Mouse (Mus musculus) MEL (cell line): ENCODE results near the gene Ubb. TPM values are rescaled to one million over a fixed set of nuclear protein-coding genes. Genes with fewer than 3 reads are reported as not detected.

Experiments
- DNase-seq: peaks from one replicate; pipeline ENCODE4 v3.0.0; 2011; ENCODE audit warnings: low read depth, low spot score
- H3K27ac ChIP-seq: 2 replicates; pipeline ENCODE4 v1.5.1; 2012; ENCODE audit warnings: low read depth, mild to moderate bottlenecking, control low read depth, low read length, moderate library complexity; ENCODE audit not compliant: control insufficient read depth
- H3K27me3 ChIP-seq, 2 experiments: fragments of 150-350 bp in 1 of 2; sonication (generic) in 1 of 2; 2 replicates each; pipeline ENCODE4 v1.6.1; 2012; ENCODE audit warnings: low read length in 2 of 2, mild to moderate bottlenecking in 2 of 2, improper control_type of control experiment in 1 of 2, moderate library complexity in 1 of 2; ENCODE audit not compliant: insufficient read depth in 2 of 2, control insufficient read depth in 1 of 2
- H3K36me3 ChIP-seq, 2 experiments: 2 replicates each; pipeline ENCODE4 v1.6.1; 2012 to 2014; ENCODE audit warnings: low read length in 2 of 2, improper control_type of control experiment in 1 of 2, inconsistent platforms in 1 of 2, mild to moderate bottlenecking in 1 of 2; ENCODE audit not compliant: insufficient read depth in 2 of 2, control insufficient read depth in 1 of 2
- H3K4me1 ChIP-seq, 2 experiments: fragments of 150-350 bp in 1 of 2; sonication (generic) in 1 of 2; 2 replicates each; pipeline ENCODE4 v1.6.1; 2012; ENCODE audit warnings: low read length in 2 of 2, improper control_type of control experiment in 1 of 2, mild to moderate bottlenecking in 1 of 2; ENCODE audit not compliant: insufficient read depth in 2 of 2, control insufficient read depth in 1 of 2
- H3K4me3 ChIP-seq, 2 experiments: fragments of 150-350 bp in 1 of 2; sonication (generic) in 1 of 2; 2 replicates each; pipeline ENCODE4 v1.5.1; 2012; ENCODE audit warnings: low read depth in 2 of 2, low read length in 2 of 2, mild to moderate bottlenecking in 2 of 2, moderate library complexity in 2 of 2, control low read depth in 1 of 2, improper control_type of control experiment in 1 of 2; ENCODE audit not compliant: control insufficient read depth in 1 of 2, insufficient read depth in 1 of 2
- H3K79me2 ChIP-seq: 2 replicates; pipeline ENCODE4 v1.6.1; 2012; ENCODE audit warnings: mild to moderate bottlenecking, low read length, moderate library complexity; ENCODE audit not compliant: control insufficient read depth, poor library complexity, insufficient read depth
- H3K9ac ChIP-seq: 2 replicates; pipeline ENCODE4 v1.6.1; 2012; ENCODE audit warnings: low read depth, mild to moderate bottlenecking, control low read depth, low read length, moderate library complexity; ENCODE audit not compliant: control insufficient read depth, poor library complexity, severe bottlenecking
- H3K9me3 ChIP-seq: fragments of 150-350 bp; sonication (generic); replicated peaks from 2 replicates; pipeline ENCODE4 v1.6.1; 2012; ENCODE audit warnings: mild to moderate bottlenecking, low read length, improper control_type of control experiment, moderate library complexity; ENCODE audit not compliant: insufficient read depth
- BHLHE40 ChIP-seq: IDR thresholded peaks from 2 replicates; pipeline ENCODE4 v1.6.1; 2012; ENCODE audit warnings: low read depth, mild to moderate bottlenecking, inconsistent platforms, low read length, improper control_type of control experiment, borderline replicate concordance
- CHD1 ChIP-seq: IDR thresholded peaks from 2 replicates; pipeline ENCODE4 v1.6.1; 2012; ENCODE audit warnings: low read depth, mild to moderate bottlenecking, inconsistent platforms, low read length, improper control_type of control experiment
- CHD2 ChIP-seq: IDR thresholded peaks from 2 replicates; pipeline ENCODE4 v1.6.1; 2011; ENCODE audit warnings: low read length, improper control_type of control experiment
- CTCF ChIP-seq, 3 experiments: IDR thresholded peaks in 2 of 3; conservative IDR thresholded peaks in 1 of 3; 2 replicates each; pipeline ENCODE4 v1.5.1; 2011 to 2012; ENCODE audit warnings: low read length in 3 of 3, low read depth in 2 of 3, mild to moderate bottlenecking in 2 of 3, improper control_type of control experiment in 1 of 3, inconsistent platforms in 1 of 3, mixed read lengths in 1 of 3, moderate library complexity in 1 of 3; ENCODE audit not compliant: control insufficient read depth in 1 of 3, insufficient read depth in 1 of 3, poor library complexity in 1 of 3, severe bottlenecking in 1 of 3
- E2F4 ChIP-seq: IDR thresholded peaks from 2 replicates; pipeline ENCODE4 v1.6.1; 2011; ENCODE audit warnings: low read depth, low read length, improper control_type of control experiment, borderline replicate concordance
- ELF1 ChIP-seq: IDR thresholded peaks from 2 replicates; pipeline ENCODE4 v1.6.1; 2014; ENCODE audit warnings: low read depth, mild to moderate bottlenecking, inconsistent platforms, low read length, improper control_type of control experiment, moderate library complexity
- ETS1 ChIP-seq: IDR thresholded peaks from 2 replicates; pipeline ENCODE4 v1.6.1; 2012; ENCODE audit warnings: low read depth, mild to moderate bottlenecking, inconsistent platforms, low read length, improper control_type of control experiment, moderate library complexity
- GABPA ChIP-seq: IDR thresholded peaks from 2 replicates; pipeline ENCODE4 v1.6.1; 2012; ENCODE audit warnings: low read depth, mild to moderate bottlenecking, inconsistent platforms, low read length, improper control_type of control experiment, moderate library complexity
- GATA1 ChIP-seq: IDR thresholded peaks from 2 replicates; pipeline ENCODE4 v1.6.1; 2011; ENCODE audit warnings: low read depth, low read length, improper control_type of control experiment
- HCFC1 ChIP-seq: IDR thresholded peaks from 2 replicates; pipeline ENCODE4 v1.6.1; 2012; ENCODE audit warnings: low read depth, mild to moderate bottlenecking, inconsistent platforms, low read length, improper control_type of control experiment, moderate library complexity
- JUND ChIP-seq: IDR thresholded peaks from 2 replicates; pipeline ENCODE4 v1.6.1; 2011; ENCODE audit warnings: low read depth, mild to moderate bottlenecking, improper control_type of control experiment, low read length
- KAT2A ChIP-seq: conservative IDR thresholded peaks from 2 replicates; pipeline ENCODE4 v1.6.1; 2012; ENCODE audit warnings: low read depth, low read length, improper control_type of control experiment, inconsistent platforms
- MAX ChIP-seq: IDR thresholded peaks from 2 replicates; pipeline ENCODE4 v1.6.1; 2011; ENCODE audit warnings: low read length, improper control_type of control experiment
- MEF2A ChIP-seq: IDR thresholded peaks from 2 replicates; pipeline ENCODE4 v1.6.1; 2014; ENCODE audit warnings: low read depth, mild to moderate bottlenecking, inconsistent platforms, low read length, improper control_type of control experiment; ENCODE audit not compliant: poor library complexity, insufficient replicate concordance, severe bottlenecking; ENCODE audit errors: extremely low read depth
- MXI1 ChIP-seq: IDR thresholded peaks from 2 replicates; pipeline ENCODE4 v1.6.1; 2011; ENCODE audit warnings: mild to moderate bottlenecking, low read depth, low read length, improper control_type of control experiment
- MYB ChIP-seq: IDR thresholded peaks from 2 replicates; pipeline ENCODE4 v1.6.1; 2011; ENCODE audit warnings: mild to moderate bottlenecking, low read depth, low read length, improper control_type of control experiment
- MYC ChIP-seq: IDR thresholded peaks from 2 replicates; pipeline ENCODE4 v1.6.1; 2011; ENCODE audit warnings: low read depth, mild to moderate bottlenecking, low read length, improper control_type of control experiment, moderate library complexity
- NELFE ChIP-seq: IDR thresholded peaks from 2 replicates; pipeline ENCODE4 v1.6.1; 2011; ENCODE audit warnings: low read depth, low read length, improper control_type of control experiment
- POLR2A ChIP-seq, 2 experiments: IDR thresholded peaks; 2 replicates each; pipeline ENCODE4 v1.6.1; 2011 to 2012; ENCODE audit warnings: low read length in 2 of 2, mild to moderate bottlenecking in 2 of 2, control low read depth in 1 of 2, improper control_type of control experiment in 1 of 2, low read depth in 1 of 2, moderate library complexity in 1 of 2; ENCODE audit not compliant: control insufficient read depth in 1 of 2, insufficient read depth in 1 of 2, poor library complexity in 1 of 2
- RAD21 ChIP-seq: IDR thresholded peaks from 2 replicates; pipeline ENCODE4 v1.6.1; 2011; ENCODE audit warnings: mild to moderate bottlenecking, low read depth, low read length, improper control_type of control experiment
- SIN3A ChIP-seq: IDR thresholded peaks from 2 replicates; pipeline ENCODE4 v1.6.1; 2012; ENCODE audit warnings: low read length, improper control_type of control experiment, inconsistent platforms
- TAL1 ChIP-seq: IDR thresholded peaks from 2 replicates; pipeline ENCODE4 v1.6.1; 2012; ENCODE audit warnings: mild to moderate bottlenecking, inconsistent platforms, low read length, moderate library complexity, mixed read lengths
- TCF12 ChIP-seq: IDR thresholded peaks from 2 replicates; pipeline ENCODE4 v1.6.1; 2014; ENCODE audit warnings: low read depth, mild to moderate bottlenecking, inconsistent platforms, low read length, improper control_type of control experiment, moderate library complexity
- USF1 ChIP-seq: IDR thresholded peaks from 2 replicates; pipeline ENCODE4 v1.6.1; 2014; ENCODE audit warnings: low read depth, mild to moderate bottlenecking, inconsistent platforms, low read length, improper control_type of control experiment, moderate library complexity
- USF2 ChIP-seq, 2 experiments: IDR thresholded peaks; 2 replicates each; pipeline ENCODE4 v1.6.1; 2011 to 2012; ENCODE audit warnings: improper control_type of control experiment in 2 of 2, low read length in 2 of 2, borderline replicate concordance in 1 of 2, inconsistent platforms in 1 of 2, low read depth in 1 of 2, mild to moderate bottlenecking in 1 of 2; ENCODE audit not compliant: insufficient read depth in 1 of 2
- ZKSCAN1 ChIP-seq: IDR thresholded peaks from 2 replicates; pipeline ENCODE4 v1.6.1; 2012; ENCODE audit warnings: low read depth, mild to moderate bottlenecking, inconsistent platforms, low read length, improper control_type of control experiment, moderate library complexity
- ZMIZ1 ChIP-seq: IDR thresholded peaks from 2 replicates; pipeline ENCODE4 v1.6.1; 2012; ENCODE audit warnings: low read depth, mild to moderate bottlenecking, inconsistent platforms, low read length, improper control_type of control experiment, moderate library complexity
- ZNF384 ChIP-seq: IDR thresholded peaks from 2 replicates; pipeline ENCODE4 v1.6.1; 2012; ENCODE audit warnings: low read depth, mild to moderate bottlenecking, inconsistent platforms, low read length, improper control_type of control experiment
- polyA plus RNA-seq, 2 experiments: library from polyadenylated mRNA; stranded (reverse) in 1 of 2; unstranded in 1 of 2; fragments of >175 nt in 1 of 2; fragments of >200 nt in 1 of 2; gene quantifications; 2 replicates each; pipeline versions ENCODE4 v1.2.1 to v1.2.4; 2012; ENCODE audit warnings: low replicate concordance in 2 of 2, low read depth in 1 of 2; ENCODE audit not compliant: insufficient read length in 2 of 2, insufficient read depth in 1 of 2, missing spikeins in 1 of 2
- total RNA-seq: library from RNA; depleted of rRNA; stranded (reverse); fragments of 300-350 nt; gene quantifications from 2 replicates; pipeline ENCODE4 v1.2.3, GENCODE M21; 2012

Gene Ubb
- total and polyA plus RNA-seq, 3 experiments: 1,800 to 1,877 TPM; not detected in 1

GRCm38 (mm10) chr11:62540969-62541368, 10.0 kb upstream of the Ubb start:
- no peaks in the 10 kb centered on the region for H3K27me3 ChIP-seq
- peaks cover 6 to 10% of the 10 kb centered on the region in 2 experiments for H3K4me1 ChIP-seq
- no peak overlapping the region for H3K4me3 ChIP-seq
- H3K9ac ChIP-seq: no peak overlapping the region
- H3K27ac ChIP-seq: no peak overlapping the region
- peaks cover 28% of the 10 kb centered on the region for H3K79me2 ChIP-seq
- peaks cover 1 to 18% of the 10 kb centered on the region in 2 experiments; a peak in 2 of 4 replicates for H3K36me3 ChIP-seq
- TF ChIP-seq ZNF384 (no peak), TAL1 (no peak), CHD1 (no peak), KAT2A (no peak), ELF1 (no peak), GABPA (no peak), GATA1 (no peak), CHD2 (no peak), MAX (no peak), BHLHE40 (no peak), ETS1 (no peak), ZMIZ1 (no peak), MYB (no peak), RAD21 (no peak), HCFC1 (no peak), USF1 (no peak), MEF2A (no peak), JUND (no peak), USF2 (IDR thresholded peaks at IDR 0.05; ENCODE audit: borderline replicate concordance in 1 of 2, insufficient read depth in 1 of 2, low read depth in 1 of 2, low read length in 2 of 2) (no peak)
- H3K9me3 ChIP-seq: no peaks in the 10 kb centered on the region
- no peak for DNase-seq

DNA sequence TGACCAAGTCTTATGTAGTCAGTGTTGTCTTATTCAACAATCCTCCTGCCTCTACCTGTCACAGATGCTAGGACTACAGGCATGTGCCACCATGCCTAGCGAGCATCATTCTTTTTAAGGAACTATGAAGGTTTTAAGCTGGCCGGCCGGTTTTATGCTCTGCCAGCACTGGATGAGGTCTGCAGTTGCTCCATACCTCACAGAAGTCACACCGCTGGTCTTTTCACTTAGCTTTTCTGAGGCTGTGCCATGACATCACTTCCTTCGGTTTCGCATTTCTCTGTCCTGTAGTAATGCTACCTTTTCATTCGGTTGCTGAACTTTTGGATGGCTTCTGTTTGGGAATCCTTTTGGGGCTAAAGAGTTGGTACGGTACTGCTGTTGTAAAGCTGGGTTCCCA, 9.4 kb upstream of the Ubb start:
- Histone ChIP-seq H3K4me3 (no peak overlapping the region), H3K27ac (no peak overlapping the region), H3K36me3 (peaks cover 0 to 15% of the 10 kb centered on the region in 2 experiments; a peak in 2 of 4 replicates), H3K4me1 (peaks cover 6 to 10% of the 10 kb centered on the region in 2 experiments), H3K9ac (no peak overlapping the region), H3K9me3 (no peaks in the 10 kb centered on the region), H3K79me2 (peaks cover 25% of the 10 kb centered on the region), H3K27me3 (no peaks in the 10 kb centered on the region)
- TF ChIP-seq SIN3A (no peak), RAD21 (no peak), USF2 (IDR thresholded peaks at IDR 0.05; ENCODE audit: borderline replicate concordance in 1 of 2, insufficient read depth in 1 of 2, low read depth in 1 of 2, low read length in 2 of 2) (no peak), MYC (no peak), ZNF384 (no peak), JUND (no peak), TCF12 (no peak), POLR2A (IDR thresholded peaks at IDR 0.05; ENCODE audit: control insufficient read depth in 1 of 2, insufficient read depth in 1 of 2, low read depth in 1 of 2, low read length in 2 of 2, poor library complexity in 1 of 2) (no peak), E2F4 (no peak), TAL1 (no peak), MAX (no peak), ZKSCAN1 (no peak), USF1 (no peak), MXI1 (no peak), NELFE (no peak), GABPA (no peak), HCFC1 (no peak), CTCF (IDR thresholded peaks at IDR 0.05 in 2 of 3, conservative IDR thresholded peaks at IDR 0.05 in 1 of 3; ENCODE audit: control insufficient read depth in 1 of 3, insufficient read depth in 1 of 3, low read depth in 2 of 3, low read length in 3 of 3, poor library complexity in 1 of 3, severe bottlenecking in 1 of 3) (no peak), KAT2A (no peak)
- no peak for DNase-seq
